Mouse (Mus musculus) left cerebral cortex, adult 18-20 months (tissue): ENCODE data around the gene Wnt10a. TPM values are rescaled to one million over a fixed set of nuclear protein-coding genes. Genes with fewer than 3 reads are reported as not detected.
"Not testable (repeated sequence)": the region's sequence is repeated elsewhere in the genome, so short reads cannot be mapped to it uniquely, and the experiment has no call there.

Experiments used
- DNase-seq, 2 experiments: peaks; one replicate each; pipeline ENCODE4 v3.0.0; 2021 to 2022; ENCODE audit warnings: low spot score in 2 of 2, mixed read lengths in 1 of 2
- total RNA-seq, 2 experiments: library from RNA; stranded (reverse); gene quantifications; 2 replicates each; pipeline ENCODE4 v1.2.3; 2021

The Wnt10a gene
- total RNA-seq, 2 experiments from 2014 or later = 15.8 to 15.9 TPM

GRCm38 (mm10) chr1:74814931-74815647, 23.8 kb downstream of the Wnt10a start:
- no peak for DNase-seq

GRCm38 (mm10) chr1:74815965-74816364, 24.6 kb downstream of the Wnt10a start:
- DNase-seq = not testable (repeated sequence)

DNA sequence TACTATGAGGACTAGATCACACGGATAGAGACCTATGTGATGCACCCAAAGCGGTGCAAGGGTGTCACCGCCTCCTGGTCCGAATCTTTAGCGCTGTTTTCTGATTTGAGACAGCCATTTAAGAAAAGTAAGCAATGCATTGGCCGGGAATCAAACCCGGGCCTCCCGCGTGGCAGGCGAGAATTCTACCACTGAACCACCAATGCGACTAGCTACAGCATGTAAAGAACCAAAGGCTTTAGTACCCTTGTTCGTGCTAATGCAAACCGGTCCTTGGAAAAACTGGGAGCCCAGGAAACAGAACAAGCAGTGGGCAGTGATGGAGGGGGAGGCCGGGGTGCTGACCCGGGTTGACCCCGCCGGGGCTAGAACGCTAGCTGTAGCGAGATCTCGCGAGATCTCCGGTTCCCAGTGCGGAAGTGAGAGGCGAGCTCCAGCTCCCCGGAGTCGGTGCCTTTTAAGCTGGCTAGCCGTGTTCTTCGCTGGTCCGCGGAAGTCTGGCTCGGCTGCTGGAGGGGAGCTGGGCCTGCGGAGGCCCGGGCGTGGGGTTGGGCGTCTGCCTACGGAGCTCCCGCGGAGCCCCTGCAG, 25.4 kb downstream of the Wnt10a start:
- DNase-seq = peak; percentile 88 to 91

- no peak for DNase-seq
Measured at GRCm38 (mm10) chr1:74817219-74817618, 25.9 kb downstream of the Wnt10a start.

- no peak for DNase-seq
Measured at GRCm38 (mm10) chr1:74818509-74818908, 27.2 kb downstream of the Wnt10a start.

DNA sequence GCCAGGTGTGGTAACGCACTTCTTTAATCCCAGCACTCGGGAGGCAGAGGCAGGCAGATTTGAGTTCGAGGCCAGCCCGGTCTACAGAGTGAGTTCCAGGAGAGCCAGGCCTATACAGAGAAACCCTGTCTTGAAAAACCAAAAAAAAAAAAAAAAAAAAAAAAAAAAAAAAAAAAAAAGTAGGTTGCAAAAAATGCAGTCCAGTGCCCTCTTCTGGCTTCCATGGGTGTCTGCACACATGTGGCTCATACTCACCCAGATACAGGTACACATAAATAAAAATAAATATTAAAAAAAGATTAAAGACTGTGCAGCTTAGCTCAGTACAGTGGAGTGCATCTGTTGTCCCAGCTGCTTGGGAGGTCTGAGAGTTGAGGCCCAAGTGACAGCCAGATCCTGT, 32.3 kb downstream of the Wnt10a start:
- not testable (repeated sequence) for DNase-seq

GRCm38 (mm10) chr1:74824518-74825302, 33.4 kb downstream of the Wnt10a start:
- DNase-seq = peak; percentile 58 to 75

DNA sequence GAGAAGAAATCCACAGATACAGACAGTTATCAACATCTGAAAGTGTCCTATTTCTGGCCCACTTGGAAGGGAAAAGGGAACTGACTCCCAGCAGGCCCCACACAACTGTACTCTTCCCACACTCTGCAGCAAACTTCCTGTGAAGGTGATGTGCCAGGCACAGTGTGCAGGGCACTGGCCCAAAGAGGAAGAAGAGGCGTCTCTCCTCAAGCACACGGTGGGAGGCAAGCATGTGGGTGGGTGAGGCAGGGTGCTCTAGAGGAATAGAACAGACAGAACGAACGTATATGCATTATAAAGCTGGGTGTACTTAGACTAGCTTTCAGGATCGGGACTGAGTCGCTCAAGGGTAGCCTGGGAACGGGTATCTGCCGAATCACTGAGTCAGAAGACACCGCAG, 38.7 kb downstream of the Wnt10a start:
- peak; percentile 73 to 85 for DNase-seq

GRCm38 (mm10) chr1:74833255-74833654, 41.9 kb downstream of the Wnt10a start:
- no peak for DNase-seq

DNA sequence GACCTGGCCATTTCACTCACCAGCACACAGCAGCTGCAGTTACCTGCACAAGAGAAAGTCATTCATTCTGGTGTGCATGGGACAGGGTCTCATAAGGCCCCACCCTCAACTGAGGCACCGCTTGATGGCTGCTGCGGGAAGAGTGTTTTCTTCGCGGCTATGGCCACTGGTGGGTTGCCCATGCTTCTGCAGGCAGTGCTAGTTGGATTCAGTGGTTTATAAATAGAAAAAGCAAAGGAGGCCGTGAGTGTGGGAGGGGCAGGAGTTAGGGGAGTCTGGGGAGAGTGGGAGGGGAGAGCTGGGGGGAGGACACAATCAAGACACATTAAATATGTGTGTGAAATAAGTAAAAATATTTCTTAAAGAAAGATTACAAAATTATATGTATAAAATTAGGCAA, 51.8 kb downstream of the Wnt10a start:
- DNase-seq = no peak

GRCm38 (mm10) chr1:74846341-74846740, 55.0 kb downstream of the Wnt10a start:
- DNase-seq = no peak

GRCm38 (mm10) chr1:74848946-74849345, 57.6 kb downstream of the Wnt10a start:
- DNase-seq = no peak

DNA sequence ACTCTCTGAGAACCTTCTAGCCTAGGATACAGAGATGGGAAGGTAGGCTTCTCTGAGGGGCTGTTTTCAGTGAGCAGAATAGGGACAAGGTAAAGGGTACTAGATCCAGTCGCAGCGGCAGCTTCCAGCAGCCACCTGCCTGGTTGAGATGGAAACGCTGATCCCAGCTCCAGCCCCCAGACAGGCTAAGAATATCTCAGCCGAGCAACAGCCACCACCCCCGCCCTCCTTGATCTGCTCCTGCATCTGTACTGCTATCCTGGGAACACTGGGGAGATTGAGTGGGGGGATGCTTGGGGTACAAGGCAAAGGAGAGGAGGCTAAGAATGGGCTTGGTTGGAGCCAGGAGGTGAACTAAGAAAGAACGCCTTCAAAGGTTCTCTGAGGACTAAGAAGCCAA, 58.9 kb downstream of the Wnt10a start:
- peak; percentile 73 to 88 for DNase-seq

GRCm38 (mm10) chr1:74851001-74851775, 59.9 kb downstream of the Wnt10a start:
- peak in 1 of 2 experiments; percentile 64 for DNase-seq

Other genes starting within 250 kb of the Wnt10a start
- 10 to 100 TPM; 11.5 to 12.7 TPM for gene Plcd4, start 248.6 kb upstream of the Wnt10a start, total RNA-seq
- gene Usp37, start 247.2 kb upstream of the Wnt10a start, total RNA-seq = 10 to 100 TPM; 24.3 to 25.3 TPM
- 10 to 100 TPM; 31.5 to 32.9 TPM for gene Zfp142, start 203.3 kb upstream of the Wnt10a start, total RNA-seq
- 10 to 100 TPM; 23.2 to 25.2 TPM for gene Bcs1l, start 203.2 kb upstream of the Wnt10a start, total RNA-seq
- 10 to 100 TPM; 59.9 to 64.2 TPM for gene Rnf25, start 190.1 kb upstream of the Wnt10a start, total RNA-seq
- gene Stk36, start 190.1 kb upstream of the Wnt10a start, total RNA-seq = 1 to 10 TPM; 5.7 to 5.9 TPM
- gene Ttll4, start 129.8 kb upstream of the Wnt10a start, total RNA-seq = 10 to 100 TPM; 18.3 to 22.7 TPM
- gene Cyp27a1, start 77.9 kb upstream of the Wnt10a start, total RNA-seq = 1 to 10 TPM; 4.2 to 4.8 TPM
- under 1 TPM; 0.12 to 0.51 TPM for gene Prkag3, start 42.3 kb upstream of the Wnt10a start, total RNA-seq
- gene Wnt6, start 19.6 kb upstream of the Wnt10a start, total RNA-seq = 1 to 10 TPM; 3.3 to 4.5 TPM
- gene Cdk5r2, start 63.4 kb downstream of the Wnt10a start, total RNA-seq = 100 to 1,000 TPM; 315 to 347 TPM
- not detected for gene Fev, start 93.9 kb downstream of the Wnt10a start, total RNA-seq
- under 1 TPM in 1 of 2 experiments, not detected in 1; 0.80 TPM for gene Cryba2, start 101.6 kb downstream of the Wnt10a start, total RNA-seq
- gene Cfap65, start 144.1 kb downstream of the Wnt10a start, total RNA-seq = 1 to 10 TPM; 2.8 to 3.0 TPM
- under 1 TPM; 0.30 to 0.72 TPM for gene Ihh, start 160.2 kb downstream of the Wnt10a start, total RNA-seq